31 mouse cellular contexts compared by ENCODE assay signal in the genomic region with DNA sequence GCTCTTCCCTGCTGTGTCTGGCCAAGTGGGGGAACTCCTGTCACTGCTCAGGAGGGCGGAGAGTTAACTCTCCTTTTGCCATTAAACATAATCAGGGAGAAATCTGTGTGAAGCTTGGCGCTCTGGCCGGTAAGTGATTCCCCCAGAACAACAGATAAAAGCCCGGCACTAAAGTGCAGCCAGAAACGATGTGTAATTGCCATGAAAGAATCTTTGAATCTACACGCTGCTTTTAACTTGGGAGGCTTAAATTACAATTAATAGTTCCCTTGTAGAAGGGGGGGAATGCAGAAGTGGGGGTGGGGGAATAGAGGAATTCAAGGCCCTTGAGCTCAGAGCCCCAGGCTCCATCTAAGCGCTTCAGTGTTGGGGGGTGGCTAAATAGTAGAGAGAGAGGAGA. TPM values are rescaled to one million over a fixed set of nuclear protein-coding genes. Genes with fewer than 3 reads are reported as not detected.
DNase-seq lines count a peak whose midpoint lies in the region; ATAC-seq and TF ChIP-seq lines count a peak whose summit lies in the region.
"Had no signal": no experiment of that assay in that cellular context is flagged by ENCODE, and none has a peak within 500 bp of the region (broad histone marks: within the 10 kb centered on the region; RNA-seq: fewer than 3 reads in every experiment).

No protein-coding gene starts in this region.

- H3K4me2 ChIP-seq in forebrain, embryonic 14.5 days (ENCODE audit: low read length), result no peak overlapping the region
- H3K4me2 ChIP-seq in forebrain, embryonic 15.5 days (replicated peaks), result no peak overlapping the region
- no peak overlapping the region for H3K4me2 ChIP-seq in kidney, postnatal 0 days (ENCODE audit: low read length)
- H3K4me2 ChIP-seq: embryonic facial prominence, embryonic 13.5 days; heart, embryonic 13.5 days; hindbrain, embryonic 12.5 days; hindbrain, embryonic 15.5 days had no signal

- no peak overlapping the region for H3K4me3 ChIP-seq in forebrain, embryonic 14.5 days (ENCODE audit: low read depth, low read length)
- no peak overlapping the region for H3K4me3 ChIP-seq in forebrain, embryonic 15.5 days
- no peak overlapping the region for H3K4me3 ChIP-seq in kidney, postnatal 0 days (replicated peaks; ENCODE audit: low read depth, low read length)
- H3K4me3 ChIP-seq in embryonic facial prominence, embryonic 10.5 days, result no peak overlapping the region
- H3K4me3 ChIP-seq: embryonic facial prominence, embryonic 13.5 days; heart, adult 2 months; heart, embryonic 10.5 days; heart, embryonic 13.5 days; hindbrain, embryonic 12.5 days; hindbrain, embryonic 15.5 days had no signal

- no peak overlapping the region for H3K9ac ChIP-seq in forebrain, embryonic 14.5 days (ENCODE audit: low read length)
- H3K9ac ChIP-seq in forebrain, embryonic 15.5 days (replicated peaks), result no peak overlapping the region
- no peak overlapping the region for H3K9ac ChIP-seq in kidney, postnatal 0 days (ENCODE audit: low read depth, low read length)
- H3K9ac ChIP-seq: embryonic facial prominence, embryonic 13.5 days; heart, embryonic 13.5 days; hindbrain, embryonic 12.5 days; hindbrain, embryonic 15.5 days had no signal

- H3K27me3 ChIP-seq in forebrain, embryonic 14.5 days (replicated peaks; ENCODE audit: control insufficient read depth, insufficient read depth, low read length), result peaks cover 13% of the 10 kb centered on the region; the same call in 1 of the 2 replicates
- H3K27me3 ChIP-seq in forebrain, embryonic 15.5 days, result no peaks in the 10 kb centered on the region
- H3K27me3 ChIP-seq in kidney, postnatal 0 days (ENCODE audit: insufficient read depth, low read length), result peaks cover 11% of the 10 kb centered on the region
- peaks cover 79% of the 10 kb centered on the region for H3K27me3 ChIP-seq in embryonic facial prominence, embryonic 10.5 days (replicated peaks; ENCODE audit: low read depth, poor library complexity, severe bottlenecking)

- no peak; the same call in 1 of the 2 replicates for ATAC-seq in forebrain, embryonic 14.5 days
- ATAC-seq in forebrain, embryonic 15.5 days (replicated peaks), result no peak
- ATAC-seq in kidney, postnatal 0 days (replicated peaks; ENCODE audit: low FRiP score, low read depth), result no peak
- ATAC-seq: intestine, postnatal 0 days had no signal

- H3K36me3 ChIP-seq in forebrain, embryonic 14.5 days (ENCODE audit: control insufficient read depth, insufficient read depth, low read length), result no peaks in the 10 kb centered on the region
- no peaks in the 10 kb centered on the region for H3K36me3 ChIP-seq in forebrain, embryonic 15.5 days
- H3K36me3 ChIP-seq in kidney, postnatal 0 days (ENCODE audit: insufficient read depth, low read length), result no peaks in the 10 kb centered on the region
- no peaks in the 10 kb centered on the region for H3K36me3 ChIP-seq in embryonic facial prominence, embryonic 10.5 days (replicated peaks)
- H3K36me3 ChIP-seq: embryonic facial prominence, embryonic 13.5 days; G1E; heart, embryonic 10.5 days; heart, embryonic 13.5 days; hindbrain, embryonic 12.5 days; hindbrain, embryonic 15.5 days had no signal

- intact Hi-C loops in heart, postnatal 25 days (cut with DNase I), result no loop called here

- H3K4me1 ChIP-seq in forebrain, embryonic 14.5 days (ENCODE audit: control insufficient read depth, insufficient read depth, low read length), result peaks cover 12% of the 10 kb centered on the region
- peaks cover 38% of the 10 kb centered on the region for H3K4me1 ChIP-seq in forebrain, embryonic 15.5 days
- H3K4me1 ChIP-seq in kidney, postnatal 0 days (replicated peaks; ENCODE audit: insufficient read depth, low read length), result 0 out of 2 replicates have a peak, but pooled peaks cover 3% of the 10 kb centered on the region
- H3K4me1 ChIP-seq in embryonic facial prominence, embryonic 10.5 days, result peaks cover 13% of the 10 kb centered on the region

- peak; percentile 63 for DNase-seq in forebrain, embryonic 14.5 days (ENCODE audit: low spot score)
- peak; percentile 41 for DNase-seq in kidney, postnatal 0 days (ENCODE audit: low spot score)
- no peak for DNase-seq in kidney, postnatal 36 days
- DNase-seq in Muller cell, postnatal 12 days (ENCODE audit: inconsistent ontology term), result peak; percentile 21
- peak; percentile 26 for DNase-seq in embryonic facial prominence, embryonic 10.5 days (ENCODE audit: low spot score)
- DNase-seq in adrenal gland, postnatal 14 days, result no peak
- no peak for DNase-seq in heart, postnatal 25 days (ENCODE audit: low spot score)
- DNase-seq: adrenal gland, adult 2 months; adrenal gland, postnatal 25 days; B cell, adult 2 months; cerebellum, adult 18-20 months; cerebellum, adult 9-10 months; cerebellum, postnatal 14 days; gastrocnemius, postnatal 10 days; gastrocnemius, postnatal 36 days; heart, adult 2 months; heart, postnatal 4 days; kidney, adult 2 months had no signal

- 10% methylated on average over 7 of the region's 7 CpGs for WGBS in forebrain, embryonic 14.5 days
- 10% methylated on average over 7 of the region's 7 CpGs for WGBS in forebrain, embryonic 15.5 days
- 13% methylated on average over 7 of the region's 7 CpGs for WGBS in kidney, postnatal 0 days
- 20% methylated on average over 7 of the region's 7 CpGs for WGBS in embryonic facial prominence, embryonic 10.5 days

- no peak for TF ChIP-seq CTCF in kidney, postnatal 0 days (IDR thresholded peaks at IDR 0.05; ENCODE audit: low read depth)

- H3K9me3 ChIP-seq in forebrain, embryonic 14.5 days (replicated peaks; ENCODE audit: control insufficient read depth, low read length), result no peaks in the 10 kb centered on the region
- no peaks in the 10 kb centered on the region for H3K9me3 ChIP-seq in forebrain, embryonic 15.5 days
- no peaks in the 10 kb centered on the region for H3K9me3 ChIP-seq in kidney, postnatal 0 days (replicated peaks; ENCODE audit: low read length)
- H3K9me3 ChIP-seq in embryonic facial prominence, embryonic 10.5 days, result no peaks in the 10 kb centered on the region
- H3K9me3 ChIP-seq: embryonic facial prominence, embryonic 13.5 days; G1E; heart, embryonic 10.5 days; heart, embryonic 13.5 days; hindbrain, embryonic 12.5 days; hindbrain, embryonic 15.5 days had no signal

- no peak overlapping the region for H3K27ac ChIP-seq in forebrain, embryonic 14.5 days (ENCODE audit: low read depth, low read length)
- no peak overlapping the region for H3K27ac ChIP-seq in forebrain, embryonic 15.5 days (replicated peaks)
- no peak overlapping the region for H3K27ac ChIP-seq in kidney, postnatal 0 days
- H3K27ac ChIP-seq in embryonic facial prominence, embryonic 10.5 days (replicated peaks), result no peak overlapping the region
- H3K27ac ChIP-seq: embryonic facial prominence, embryonic 13.5 days; heart, adult 2 months; heart, embryonic 10.5 days; hindbrain, embryonic 12.5 days; hindbrain, embryonic 15.5 days had no signal

RNA-seq across cellular contexts. Expression of a gene that starts 40.9 kb away (rescaled TPM):
- not detected in 2 replicates for polyA plus RNA-seq in forebrain, embryonic 14.5 days (2014; fragmentation: Nextera tagmentation; extraction: Ambion mirVana)
- polyA plus RNA-seq in forebrain, embryonic 15.5 days (2015; fragmentation: Nextera tagmentation; extraction: Ambion mirVana), result 1.2 TPM in 2 replicates
- not detected in 2 replicates for polyA plus RNA-seq in kidney, postnatal 0 days (2015; fragmentation: Nextera tagmentation; extraction: Ambion mirVana)
- 0.24 TPM in 1 of 2 replicates, not detected in the other for polyA plus RNA-seq in embryonic facial prominence, embryonic 10.5 days (2016; fragmentation: Nextera tagmentation; extraction: Ambion mirVana)
- not detected in 2 replicates for total RNA-seq in adrenal gland, postnatal 14 days (2021)
- not detected for total RNA-seq in heart, postnatal 25 days (2021)
- total RNA-seq: adrenal gland, adult 2 months; adrenal gland, postnatal 25 days; CH12.LX; gastrocnemius, adult 18-20 months; gastrocnemius, postnatal 10 days; gastrocnemius, postnatal 36 days; granulocyte monocyte progenitor cell, adult 5-6 weeks; heart, adult 2 months; heart, postnatal 4 days had no signal
- polyA plus RNA-seq: adrenal gland, adult 2 months; embryonic facial prominence, embryonic 13.5 days; G1E; heart, adult 2 months; heart, postnatal 0 days; intestine, embryonic 14.5 days; intestine, postnatal 0 days; kidney, adult 2 months had no signal

Comparison
In these comparisons a context has a peak if more than half of its experiments do, and no peak if none do; other contexts are left out.
1. DNase-seq: peak in forebrain, embryonic 14.5 days (single experiment), kidney, postnatal 0 days (single experiment), Muller cell, postnatal 12 days (single experiment) and embryonic facial prominence, embryonic 10.5 days (single experiment); none in kidney, postnatal 36 days (0 of 2), adrenal gland, postnatal 14 days (single experiment) and heart, postnatal 25 days (single experiment).